Mouse (Mus musculus) G1E (cell line): ENCODE results near the gene Nrarp. TPM values are rescaled to one million over a fixed set of nuclear protein-coding genes. Genes with fewer than 3 reads are reported as not detected.
A peak's percentile ranks its signal among the peaks of the same experiment; 100 is the strongest.

ENCODE experiments used
- ATAC-seq: 2 replicates; pipeline ENCODE4 v1.8.0; 2016; ENCODE audit warnings: mild to moderate bottlenecking; ENCODE audit not compliant: insufficient number of reproducible peaks, poor library complexity, low FRiP score, severe bottlenecking; ENCODE audit errors: extremely low read depth
- DNase-seq: peaks from one replicate; pipeline ENCODE4 v3.0.0; 2012; ENCODE audit warnings: low spot score
- H3K27me3 ChIP-seq: 2 replicates; pipeline ENCODE4 v1.6.1; 2012; ENCODE audit warnings: mild to moderate bottlenecking, low read length, inconsistent platforms; ENCODE audit not compliant: insufficient read depth
- H3K36me3 ChIP-seq: replicated peaks from 2 replicates; pipeline ENCODE3; 2012; ENCODE audit warnings: mild to moderate bottlenecking, inconsistent platforms
- H3K4me1 ChIP-seq: 2 replicates; pipeline ENCODE4 v1.6.1; 2012; ENCODE audit warnings: low read depth, low read length, inconsistent platforms, mixed read lengths; ENCODE audit not compliant: insufficient read depth
- H3K4me3 ChIP-seq: 2 replicates; pipeline ENCODE4 v1.5.1; 2012; ENCODE audit warnings: low read depth, mild to moderate bottlenecking, inconsistent platforms, low read length, moderate library complexity, mixed read lengths
- H3K9me3 ChIP-seq: replicated peaks from 2 replicates; pipeline ENCODE4 v1.6.1; 2012; ENCODE audit warnings: inconsistent platforms
- CTCF ChIP-seq: IDR thresholded peaks from 2 replicates; pipeline ENCODE4 v1.5.1; 2012; ENCODE audit warnings: low read depth, low read length, inconsistent platforms, mixed read lengths
- GATA1 ChIP-seq: IDR thresholded peaks from 2 replicates; pipeline ENCODE4 v1.6.1; 2012; ENCODE audit warnings: borderline replicate concordance, low read length, inconsistent platforms, mixed read lengths
- GATA2 ChIP-seq: IDR thresholded peaks from 2 replicates; pipeline ENCODE4 v1.6.1; 2012; ENCODE audit warnings: low read depth, low read length, inconsistent platforms, borderline replicate concordance
- POLR2AphosphoS5 ChIP-seq: IDR thresholded peaks from 2 replicates; pipeline ENCODE4 v1.6.1; 2012; ENCODE audit warnings: low read depth, low read length, inconsistent platforms; ENCODE audit not compliant: insufficient replicate concordance
- TAL1 ChIP-seq: conservative IDR thresholded peaks from 2 replicates; pipeline ENCODE4 v1.6.1; 2012; ENCODE audit warnings: low read depth, low read length, inconsistent platforms, mixed read lengths
- polyA plus RNA-seq: library from polyadenylated mRNA; stranded (reverse); fragments of >175 nt; gene quantifications from 2 replicates; pipeline ENCODE4 v1.2.3, GENCODE M21; 2012
- total RNA-seq, 2 experiments: library from RNA; stranded (forward) in 1 of 2; stranded (reverse) in 1 of 2; fragments of 200-1000 nt in 1 of 2; fragments of >200 nt in 1 of 2; fragmentation: Nextera tagmentation in 1 of 2; gene quantifications; 2 replicates each; pipeline ENCODE4 v1.2.3; 2014 to 2017

The Nrarp gene
- total and polyA plus RNA-seq, 3 experiments: 0.16 TPM; not detected in 2

DNA sequence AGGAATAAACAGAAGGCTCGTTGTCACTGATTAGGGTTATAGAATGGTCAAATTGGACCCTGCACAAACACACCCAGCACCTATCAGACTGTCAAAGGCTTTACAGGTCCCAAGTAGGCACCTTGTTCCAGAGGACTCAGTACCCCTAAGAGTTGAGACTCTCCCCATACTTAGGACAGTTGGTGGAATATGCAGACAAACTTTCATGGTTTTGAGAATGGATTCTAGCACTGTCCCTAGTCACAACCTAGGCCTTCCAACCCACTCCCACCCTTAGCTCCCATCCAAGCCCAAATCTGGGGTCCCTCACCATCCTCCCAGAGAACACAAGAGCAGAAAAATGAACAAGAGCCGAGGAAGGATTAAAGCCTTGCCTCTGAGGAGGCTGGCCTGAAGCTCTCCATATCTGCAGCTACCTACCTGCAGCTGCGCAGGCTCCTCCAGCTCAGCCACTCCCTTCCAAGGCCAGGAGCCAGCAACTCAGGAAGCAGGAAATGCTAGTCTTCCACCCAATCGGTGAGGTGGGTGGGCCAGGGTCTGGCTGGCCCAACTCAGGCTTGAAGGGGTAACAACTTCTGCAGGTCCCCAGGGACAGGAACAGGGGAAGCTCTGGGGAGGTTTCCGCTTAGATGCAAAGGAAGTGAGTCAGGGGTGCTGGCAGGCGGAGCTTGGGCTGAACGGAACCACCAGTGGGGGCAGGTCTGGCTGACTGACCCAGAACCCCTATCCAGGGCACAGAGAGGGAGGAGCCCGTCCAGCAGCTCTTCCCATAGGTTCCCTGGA, 15.8 kb downstream of the Nrarp start, which contains the start of gene Tor4a:
Tor4a (minus strand) TSS at position 715 of the 783 bp plus-strand sequence.
- Histone ChIP-seq H3K4me3 (peak within 1 kb of the TSS; percentile 73), H3K36me3 (peaks cover 72% of the 10 kb centered on the region), H3K27me3 (no peaks in the 10 kb centered on the region), H3K9me3 (no peaks in the 10 kb centered on the region), H3K4me1 (peaks cover 61% of the 10 kb centered on the region)
- DNase-seq (peak; percentile 92), ATAC-seq (peak; percentile 74)
- TF ChIP-seq GATA1: no peak
- TF ChIP-seq POLR2AphosphoS5: no peak
- TF ChIP-seq TAL1: no peak
- no peak for TF ChIP-seq GATA2
- no peak for TF ChIP-seq CTCF

- DNase-seq (no peak), ATAC-seq (no peak)
- H3K4me3 ChIP-seq: peak overlapping the region; percentile 73; the same call in 1 of the 2 replicates
- TF ChIP-seq TAL1: no peak
- H3K36me3 ChIP-seq: peaks cover 77% of the 10 kb centered on the region
- H3K9me3 ChIP-seq: no peaks in the 10 kb centered on the region
- H3K4me1 ChIP-seq: peaks cover 61% of the 10 kb centered on the region
- no peaks in the 10 kb centered on the region for H3K27me3 ChIP-seq
These were observed 16.6 kb downstream of the Nrarp start for GRCm38 (mm10) chr2:25197191-25197590.

DNA sequence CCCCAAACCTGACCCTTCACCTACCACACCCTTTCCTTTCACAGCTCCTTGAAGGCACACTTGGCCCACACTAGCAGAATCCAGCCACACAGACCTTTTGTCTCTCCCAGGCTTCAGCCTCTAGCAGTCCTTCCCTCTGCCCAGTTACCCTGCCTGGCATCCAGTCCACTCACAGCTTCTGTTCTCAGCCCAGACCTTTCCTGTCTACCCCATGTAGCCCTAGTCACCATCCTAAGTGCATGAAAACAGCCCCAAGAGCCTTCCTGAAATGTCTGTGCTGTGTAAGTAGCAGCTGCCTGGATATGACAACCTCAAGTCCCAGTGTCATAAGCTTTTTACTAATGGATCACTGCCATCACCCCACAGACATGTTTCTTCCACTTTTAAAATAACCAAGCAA, 17.4 kb downstream of the Nrarp start:
- TF ChIP-seq CTCF (no peak), POLR2AphosphoS5 (no peak), GATA2 (no peak), TAL1 (no peak), GATA1 (no peak)
- Histone ChIP-seq H3K4me1 (peaks cover 59% of the 10 kb centered on the region), H3K36me3 (peaks cover 83% of the 10 kb centered on the region), H3K9me3 (no peaks in the 10 kb centered on the region), H3K27me3 (no peaks in the 10 kb centered on the region), H3K4me3 (no peak overlapping the region)
- no peak for DNase-seq
- ATAC-seq: no peak

DNA sequence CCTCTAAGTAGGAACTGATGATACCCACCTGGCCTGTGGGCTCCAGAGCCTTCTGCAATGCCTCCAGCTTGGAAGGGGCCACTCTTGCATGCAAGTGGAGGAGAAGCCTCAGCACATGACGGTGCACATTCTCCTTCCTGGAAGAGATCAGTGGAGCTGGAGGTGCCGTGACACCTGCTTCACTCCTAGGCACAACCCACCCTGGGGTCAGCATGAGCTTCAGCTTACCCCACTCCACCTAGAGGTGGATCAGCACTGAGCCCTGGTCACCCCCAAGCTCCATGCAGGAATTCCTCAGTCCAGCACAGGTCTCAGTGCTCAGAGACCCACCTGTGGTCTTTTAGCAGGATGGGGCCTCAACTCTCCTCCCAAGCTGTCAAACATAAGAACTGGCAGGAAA, 20.1 kb downstream of the Nrarp start:
- Histone ChIP-seq H3K9me3 (no peaks in the 10 kb centered on the region), H3K4me1 (peaks cover 35% of the 10 kb centered on the region), H3K36me3 (peaks cover 83% of the 10 kb centered on the region), H3K27me3 (no peaks in the 10 kb centered on the region), H3K4me3 (no peak overlapping the region)
- TF ChIP-seq POLR2AphosphoS5 (no peak), GATA1 (no peak), TAL1 (no peak)
- ATAC-seq (no peak), DNase-seq (no peak)

DNA sequence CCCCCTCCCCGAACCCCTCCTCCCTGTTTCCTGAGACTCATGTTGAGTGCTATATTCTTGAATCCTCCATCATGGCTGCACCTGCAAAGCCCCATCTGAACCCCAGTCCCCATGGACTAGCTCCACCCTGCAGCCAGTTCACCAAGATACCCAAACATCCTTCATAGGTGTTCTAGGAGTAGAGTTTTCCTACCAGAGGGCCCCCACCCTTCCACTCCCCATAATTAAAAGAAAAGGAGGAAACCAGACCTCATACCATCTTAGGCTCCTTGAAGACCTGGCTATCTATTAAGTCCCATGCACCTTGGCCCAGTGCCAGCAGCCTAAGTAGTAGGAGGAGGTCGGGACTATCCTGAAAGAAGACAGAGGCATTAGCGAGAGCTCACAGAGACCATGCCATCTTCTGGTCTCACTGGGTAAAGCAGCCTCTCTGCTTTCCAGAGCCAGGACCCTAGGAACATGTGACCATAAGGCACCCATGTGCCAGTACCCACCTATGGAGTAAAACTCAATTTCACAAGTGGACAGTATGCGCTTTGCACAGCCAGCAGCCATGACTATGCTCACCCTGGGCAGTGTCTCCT, 23.2 kb downstream of the Nrarp start:
- Histone ChIP-seq H3K4me3 (no peak overlapping the region), H3K36me3 (peaks cover 99% of the 10 kb centered on the region), H3K27me3 (no peaks in the 10 kb centered on the region), H3K4me1 (peaks cover 32% of the 10 kb centered on the region), H3K9me3 (no peaks in the 10 kb centered on the region)
- DNase-seq (no peak), ATAC-seq (no peak; the same call in 1 of the 2 replicates)
- TF ChIP-seq POLR2AphosphoS5 (no peak), CTCF (no peak), TAL1 (no peak), GATA2 (no peak), GATA1 (no peak)

DNA sequence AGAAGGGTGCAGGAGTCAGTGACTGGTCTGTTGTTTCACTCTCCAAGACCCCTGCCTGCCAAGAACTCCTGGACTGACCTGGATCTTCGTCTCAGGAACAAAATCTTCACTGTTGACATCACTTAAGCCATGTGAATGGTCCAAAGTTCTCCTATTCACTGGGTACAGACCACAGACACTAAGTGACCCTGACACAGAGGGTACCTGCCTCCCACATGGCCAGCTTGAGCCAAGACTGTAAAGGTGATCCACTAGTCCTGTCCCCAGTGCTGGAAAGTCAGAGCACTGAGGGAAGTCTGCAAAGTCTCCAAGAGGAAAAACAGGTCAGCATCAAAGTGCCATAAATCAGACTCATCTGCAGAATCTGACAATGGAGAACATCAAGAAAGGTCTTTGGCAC, 27.0 kb downstream of the Nrarp start:
- Histone ChIP-seq H3K36me3 (peaks cover 78% of the 10 kb centered on the region), H3K4me3 (no peak overlapping the region), H3K9me3 (no peaks in the 10 kb centered on the region), H3K4me1 (peaks cover 53% of the 10 kb centered on the region), H3K27me3 (no peaks in the 10 kb centered on the region)
- ATAC-seq: no peak
- no peak for DNase-seq
- TF ChIP-seq GATA2 (no peak), TAL1 (no peak), CTCF (no peak), GATA1 (no peak), POLR2AphosphoS5 (no peak)
